9 mouse cellular contexts compared by ENCODE assay signal in genomic region chr6:52164626-52165440, GRCm38 (mm10). TPM values are rescaled to one million over a fixed set of nuclear protein-coding genes. Genes with fewer than 3 reads are reported as not detected.
A peak's percentile ranks its signal among the peaks of the same experiment; 100 is the strongest.
DNase-seq lines count a peak whose midpoint lies in the region; ATAC-seq lines count a peak whose summit lies in the region.
"Had no signal": no experiment of that assay in that cellular context is flagged by ENCODE, and none has a peak within 500 bp of the region (broad histone marks: within the 10 kb centered on the region; RNA-seq: fewer than 3 reads in every experiment).

TSS of gene Hoxa2 (minus strand) at chr6:52164831.

- peaks cover 13% of the 10 kb centered on the region for H3K4me1 ChIP-seq in lung, embryonic 15.5 days
- no peaks in the 10 kb centered on the region for H3K4me1 ChIP-seq in embryonic facial prominence, embryonic 12.5 days
- peaks cover 63% of the 10 kb centered on the region for H3K4me1 ChIP-seq in neural tube, embryonic 12.5 days

- peak within 1 kb of the TSS; percentile 98 for H3K27ac ChIP-seq in lung, embryonic 15.5 days
- peak within 1 kb of the TSS; percentile 86 for H3K27ac ChIP-seq in embryonic facial prominence, embryonic 12.5 days
- H3K27ac ChIP-seq in neural tube, embryonic 12.5 days, result peak within 1 kb of the TSS; percentile 100
- H3K27ac ChIP-seq: macrophage had no signal

- peak within 1 kb of the TSS; percentile 90 for H3K4me2 ChIP-seq in lung, embryonic 15.5 days
- peak within 1 kb of the TSS; percentile 39 for H3K4me2 ChIP-seq in embryonic facial prominence, embryonic 12.5 days (replicated peaks)
- peak within 1 kb of the TSS; percentile 99 for H3K4me2 ChIP-seq in neural tube, embryonic 12.5 days (replicated peaks)

- H3K4me3 ChIP-seq in lung, embryonic 15.5 days, result peak within 1 kb of the TSS; percentile 52
- H3K4me3 ChIP-seq in embryonic facial prominence, embryonic 12.5 days, result peak within 1 kb of the TSS; percentile 36
- H3K4me3 ChIP-seq in neural tube, embryonic 12.5 days, result peak within 1 kb of the TSS; percentile 74

- peaks cover 62% of the 10 kb centered on the region for H3K27me3 ChIP-seq in lung, embryonic 15.5 days
- H3K27me3 ChIP-seq in embryonic facial prominence, embryonic 12.5 days, result peaks cover 84% of the 10 kb centered on the region
- H3K27me3 ChIP-seq in neural tube, embryonic 12.5 days (replicated peaks), result no peaks in the 10 kb centered on the region

- peak within 1 kb of the TSS; percentile 64 for H3K9ac ChIP-seq in lung, embryonic 15.5 days
- H3K9ac ChIP-seq in embryonic facial prominence, embryonic 12.5 days, result peak within 1 kb of the TSS; percentile 53
- H3K9ac ChIP-seq in neural tube, embryonic 12.5 days, result peak within 1 kb of the TSS; percentile 99

- no peak for DNase-seq in lung, postnatal 25 days (ENCODE audit: low spot score)
- DNase-seq in kidney, postnatal 10 days, result peak; percentile 68
- DNase-seq in cerebellum, postnatal 36 days, result no peak
- no peak for DNase-seq in layer of hippocampus, postnatal 25 days (ENCODE audit: extremely low spot score in 1 of 2, low spot score in 1 of 2)
- DNase-seq in cerebellum, adult 18-20 months, result no peak

- no peaks in the 10 kb centered on the region for H3K9me3 ChIP-seq in lung, embryonic 15.5 days
- H3K9me3 ChIP-seq in embryonic facial prominence, embryonic 12.5 days, result no peaks in the 10 kb centered on the region
- no peaks in the 10 kb centered on the region for H3K9me3 ChIP-seq in neural tube, embryonic 12.5 days

- no peaks in the 10 kb centered on the region for H3K36me3 ChIP-seq in lung, embryonic 15.5 days
- H3K36me3 ChIP-seq in embryonic facial prominence, embryonic 12.5 days, result no peaks in the 10 kb centered on the region
- peaks cover 9% of the 10 kb centered on the region for H3K36me3 ChIP-seq in neural tube, embryonic 12.5 days

- ATAC-seq in lung, embryonic 15.5 days (ENCODE audit: borderline replicate concordance, extremely low read depth, low FRiP score, low TSS enrichment), result peak; percentile 50; the same call in 1 of the 2 replicates
- ATAC-seq in embryonic facial prominence, embryonic 12.5 days (ENCODE audit: insufficient number of reproducible peaks, insufficient read depth, low FRiP score, low TSS enrichment), result no peak
- ATAC-seq in neural tube, embryonic 12.5 days (ENCODE audit: low FRiP score, low read depth), result peak; percentile 67

- 1% methylated on average over 25 of the region's 25 CpGs for WGBS in lung, embryonic 15.5 days
- WGBS in embryonic facial prominence, embryonic 12.5 days, result 1% methylated on average over 25 of the region's 25 CpGs
- under 1% methylated on average over 25 of the region's 25 CpGs for WGBS in neural tube, embryonic 12.5 days

RNA-seq across cellular contexts. Expression of gene Hoxa2, which starts in this region (rescaled TPM):
- polyA plus RNA-seq in lung, embryonic 15.5 days (2015; fragmentation: Nextera tagmentation; extraction: Ambion mirVana), result 11.4 and 13.0 TPM in 2 replicates
- polyA plus RNA-seq in embryonic facial prominence, embryonic 12.5 days (2016; fragmentation: Nextera tagmentation; extraction: Ambion mirVana), result 15.1 and 18.2 TPM in 2 replicates
- polyA plus RNA-seq in neural tube, embryonic 12.5 days (2016; fragmentation: Nextera tagmentation; extraction: Ambion mirVana), result 25.6 and 34.2 TPM in 2 replicates
- total RNA-seq in layer of hippocampus, postnatal 25 days (2021), result not detected
- polyA plus RNA-seq: macrophage had no signal

Comparison
In these comparisons a context has a peak if more than half of its experiments do, and no peak if none do; other contexts are left out.
1. H3K4me2 ChIP-seq: peak in every context shown above with its lines; median percentile 99 in neural tube, embryonic 12.5 days; 90 in lung, embryonic 15.5 days; 39 in embryonic facial prominence, embryonic 12.5 days.